Mouse (Mus musculus): ENCODE data around the gene Kcnh8. TPM values are rescaled to one million over a fixed set of nuclear protein-coding genes. Genes with fewer than 3 reads are reported as not detected.

Kcnh8 gene
- 0.52 TPM for polyA plus RNA-seq (2015; fragmentation: Illumina TruSeq; extraction: RNeasy Lipid Tissue Mini Kit (QIAGEN cat#74804); ENCODE audit: insufficient read depth, low read depth, low replicate concordance)

DNA sequence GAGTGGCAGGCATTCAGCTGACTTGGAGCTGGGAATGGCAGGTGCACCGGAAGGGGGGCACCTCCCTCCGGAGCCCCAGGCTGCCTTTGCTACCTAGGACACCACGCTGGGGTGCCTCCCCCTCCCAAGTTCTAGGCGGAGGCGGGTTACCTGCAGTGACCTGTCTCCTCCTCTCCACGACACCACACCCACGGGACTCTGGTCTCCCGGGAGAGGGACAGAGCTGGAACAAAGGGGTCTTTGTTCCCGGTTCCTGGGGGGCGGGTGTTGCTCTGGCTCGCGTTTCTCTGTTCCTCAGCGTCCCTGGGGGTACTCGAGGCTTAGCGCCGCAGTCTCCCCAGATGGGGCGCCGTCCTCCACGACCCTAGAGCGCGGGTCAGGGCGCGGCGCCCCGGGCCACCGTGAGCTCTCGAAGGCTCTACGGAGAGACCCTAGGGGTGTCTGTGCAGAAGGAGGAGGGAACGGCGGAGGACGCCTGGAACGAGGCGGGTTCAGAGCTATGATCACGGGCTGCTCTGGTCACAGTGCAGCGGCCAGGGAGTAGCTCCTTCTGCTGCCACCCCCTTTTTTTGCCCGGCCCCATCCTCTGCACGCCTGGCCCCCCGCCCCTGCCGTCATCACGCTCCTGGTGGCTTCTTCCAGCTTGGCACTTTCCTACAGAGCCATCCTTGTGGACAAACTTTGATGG, at the start of gene Kcnh8:
Kcnh8 (plus strand) TSS at position 617 of the 688 bp plus-strand sequence.

